Mouse (Mus musculus) left cerebral cortex, postnatal 10 days (tissue): Measurements from ENCODE around the gene Alkbh6. TPM values are rescaled to one million over a fixed set of nuclear protein-coding genes. Genes with fewer than 3 reads are reported as not detected.

Experiments
- DNase-seq, 2 experiments: peaks; one replicate each; pipeline ENCODE4 v3.0.0; 2021 to 2022; ENCODE audit warnings: low spot score in 2 of 2, mixed read lengths in 1 of 2; ENCODE audit errors: extremely low spot score in 1 of 2
- intact Hi-C: fragments of 180-260 bp; cut with DNase I; formaldehyde crosslinking; loops from one replicate; pipeline ENCODE4 v1.15.1; 2025
- total RNA-seq, 2 experiments: library from RNA; stranded (reverse); gene quantifications; 2 replicates each; pipeline ENCODE4 v1.2.3; 2021

Alkbh6 gene
- total RNA-seq = 10 to 100 TPM; 45.9 to 47.5 TPM

- intact Hi-C loops = no loop called here
- DNase-seq = peak; percentile 95 to 96
These were observed at the start of gene Alkbh6 for GRCm38 (mm10) chr7:30308076-30309005. TSS of gene Alkbh6 (plus strand) at chr7:30308717.

DNA sequence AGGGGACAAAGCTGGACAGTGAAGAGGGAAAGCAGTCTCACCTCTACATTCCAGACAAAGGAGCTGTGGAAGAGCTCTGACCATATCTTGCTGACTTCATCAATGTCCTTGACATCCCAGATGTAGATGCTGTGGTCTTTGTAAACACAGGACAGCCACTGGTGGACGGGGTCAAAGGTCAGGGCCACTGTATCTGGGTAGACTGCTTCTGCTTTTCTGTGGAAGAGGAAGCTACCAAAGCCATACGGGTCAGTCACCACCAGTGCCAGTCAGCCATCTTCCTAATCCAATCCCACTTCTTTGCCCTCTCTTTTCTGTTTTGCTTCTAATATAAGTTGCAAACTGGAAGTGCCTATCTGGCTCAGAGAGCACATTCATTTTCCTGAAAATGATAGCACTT is 43.5 kb upstream of the Alkbh6 start:
- no peak for DNase-seq
- intact Hi-C loops = no loop called here

DNA sequence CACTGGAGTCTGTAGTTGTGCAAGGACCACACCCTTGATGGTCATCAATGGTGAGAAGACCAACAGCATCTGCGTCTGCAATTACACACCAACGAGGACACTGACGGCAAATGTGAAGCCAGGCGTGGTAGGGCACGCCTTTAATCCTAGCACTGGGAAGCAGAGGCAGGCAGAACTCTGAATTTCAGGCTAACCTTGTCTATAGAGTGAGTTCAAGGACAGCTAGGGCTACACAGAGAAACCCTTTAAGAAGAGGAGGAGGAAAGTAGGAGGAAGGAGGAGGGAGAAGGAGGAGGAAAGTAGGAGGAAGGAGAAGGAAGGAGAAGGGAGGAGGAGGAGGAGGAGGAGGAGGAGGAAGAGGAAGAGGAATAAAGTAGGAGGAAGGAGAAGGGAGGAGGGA is 43.0 kb upstream of the Alkbh6 start:
- DNase-seq = no peak
- intact Hi-C loops = no loop called here

- intact Hi-C loops = no loop called here
- no peak for DNase-seq
These were observed 42.6 kb upstream of the Alkbh6 start for GRCm38 (mm10) chr7:30265935-30266334.

- DNase-seq = no peak
- intact Hi-C loops = no loop called here
These were observed 41.7 kb upstream of the Alkbh6 start for GRCm38 (mm10) chr7:30266780-30267179.

DNA sequence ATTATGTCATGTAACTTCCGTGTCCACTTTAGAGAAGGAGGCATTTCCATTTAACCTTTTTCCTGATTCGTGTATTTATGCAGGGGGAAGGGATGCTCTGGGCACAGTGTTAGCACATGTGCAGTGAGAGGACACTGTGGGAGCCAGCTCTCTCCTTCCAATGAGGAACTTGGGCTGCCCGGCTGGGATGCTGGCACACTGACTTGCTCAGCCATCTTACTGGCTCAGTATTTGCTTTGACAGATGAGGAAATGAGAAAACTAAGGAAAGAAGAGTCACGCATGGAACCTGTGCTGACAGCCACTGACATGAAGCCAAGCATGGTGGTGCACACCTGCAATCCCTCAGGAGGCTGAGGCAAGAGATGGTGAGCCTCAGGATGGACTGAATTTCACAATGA is 38.9 kb upstream of the Alkbh6 start:
- DNase-seq = no peak
- intact Hi-C loops = no loop called here

DNA sequence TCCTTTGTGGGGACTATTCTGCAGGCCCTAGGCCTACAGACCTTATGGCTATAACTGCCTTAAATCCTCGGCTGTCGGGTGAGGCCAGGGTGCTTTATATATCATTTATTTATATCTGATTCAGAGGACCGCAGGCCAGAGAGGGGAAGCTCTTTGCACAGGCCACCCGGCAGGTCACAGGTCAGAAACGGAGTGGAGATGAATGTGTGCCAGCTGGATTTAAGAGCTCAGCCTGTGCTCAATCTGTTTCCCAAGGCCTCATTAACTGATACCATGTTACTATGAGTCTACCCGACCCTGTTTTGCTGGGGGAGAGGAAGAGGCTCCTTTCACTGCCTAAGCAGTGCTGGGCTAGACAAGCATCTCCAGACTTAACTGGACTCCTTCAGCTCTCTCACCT is 34.1 kb upstream of the Alkbh6 start:
- DNase-seq = no peak
- intact Hi-C loops = no loop called here

DNA sequence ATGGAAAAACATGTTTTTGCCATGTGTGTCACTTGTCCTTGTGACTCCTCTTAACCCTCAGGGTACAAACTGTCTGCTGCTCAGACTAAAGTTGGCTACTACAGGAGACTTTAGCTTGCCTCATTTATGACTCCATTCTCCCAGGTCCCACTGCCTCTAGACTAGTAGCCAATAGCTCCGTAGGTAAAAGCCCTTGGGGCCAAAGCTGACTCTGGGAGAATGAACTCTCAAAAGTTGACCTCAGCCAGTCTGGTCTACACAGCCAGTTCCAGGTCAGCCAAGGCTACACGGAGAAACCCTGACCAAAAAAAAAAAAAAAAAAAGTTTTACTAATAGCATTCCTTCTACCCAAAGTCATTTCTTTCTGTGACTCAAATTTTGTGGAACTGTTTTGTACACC is 29.6 kb upstream of the Alkbh6 start:
- intact Hi-C loops = no loop called here
- no peak for DNase-seq

DNA sequence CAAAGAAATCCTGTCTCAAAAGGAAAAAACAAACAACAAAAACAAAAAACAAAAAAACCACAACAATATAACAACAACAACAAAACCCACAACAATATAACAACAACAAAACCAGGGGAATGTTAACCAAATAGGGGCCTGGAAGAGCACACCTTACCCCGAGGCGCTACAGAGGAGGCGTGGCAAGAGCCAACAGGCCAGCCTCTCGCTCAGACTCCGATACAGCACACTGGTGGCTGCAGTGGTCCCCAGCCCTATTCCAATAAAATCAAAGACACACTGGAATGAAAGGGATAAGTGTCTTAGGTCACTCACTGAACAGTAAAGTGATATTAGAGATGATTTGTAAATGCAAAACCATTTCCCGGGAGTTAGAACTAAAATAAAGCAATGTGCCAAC is 29.0 kb upstream of the Alkbh6 start:
- no peak for DNase-seq
- intact Hi-C loops = no loop called here

GRCm38 (mm10) chr7:30279951-30280669 is 28.4 kb upstream of the Alkbh6 start, which contains the start of the genes Thap8 and Wdr62:
TSS of gene Thap8 (plus strand) at chr7:30280094.
TSS of gene Wdr62 (minus strand) at chr7:30280419.
- intact Hi-C loops = no loop called here
- DNase-seq = peak; percentile 91 to 94

DNA sequence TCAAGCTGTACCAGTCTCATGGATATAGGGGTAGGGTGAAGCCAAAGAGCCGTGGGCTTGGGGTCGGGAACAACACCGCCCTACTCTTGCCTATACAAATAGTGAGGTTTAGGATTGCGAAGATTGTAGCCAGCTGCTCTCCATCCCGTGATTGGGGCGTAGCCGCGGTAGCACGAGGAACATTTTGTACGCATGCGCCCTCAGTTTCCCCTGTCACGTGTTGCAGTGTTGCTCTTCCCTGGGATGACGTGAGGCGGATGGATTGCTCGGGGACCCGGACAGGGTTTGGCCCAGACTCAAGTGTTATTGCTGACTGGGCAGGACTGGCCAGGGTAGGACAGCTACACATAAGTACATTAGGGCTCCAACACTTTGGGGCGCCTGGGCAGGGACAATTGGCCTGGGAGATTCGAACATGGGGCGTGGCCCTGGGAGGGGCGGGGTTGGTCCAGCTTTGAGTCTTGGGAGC is 27.8 kb upstream of the Alkbh6 start:
- intact Hi-C loops = no loop called here

GRCm38 (mm10) chr7:30281522-30281921 is 27.0 kb upstream of the Alkbh6 start:
- intact Hi-C loops = no loop called here
- DNase-seq = no peak

More for the DNA sequence above, 27.8 kb upstream of the Alkbh6 start:
- peak; percentile 88 to 94 for DNase-seq

- intact Hi-C loops = no loop called here
- no peak for DNase-seq
These were observed 25.8 kb upstream of the Alkbh6 start for GRCm38 (mm10) chr7:30282740-30283139.

DNA sequence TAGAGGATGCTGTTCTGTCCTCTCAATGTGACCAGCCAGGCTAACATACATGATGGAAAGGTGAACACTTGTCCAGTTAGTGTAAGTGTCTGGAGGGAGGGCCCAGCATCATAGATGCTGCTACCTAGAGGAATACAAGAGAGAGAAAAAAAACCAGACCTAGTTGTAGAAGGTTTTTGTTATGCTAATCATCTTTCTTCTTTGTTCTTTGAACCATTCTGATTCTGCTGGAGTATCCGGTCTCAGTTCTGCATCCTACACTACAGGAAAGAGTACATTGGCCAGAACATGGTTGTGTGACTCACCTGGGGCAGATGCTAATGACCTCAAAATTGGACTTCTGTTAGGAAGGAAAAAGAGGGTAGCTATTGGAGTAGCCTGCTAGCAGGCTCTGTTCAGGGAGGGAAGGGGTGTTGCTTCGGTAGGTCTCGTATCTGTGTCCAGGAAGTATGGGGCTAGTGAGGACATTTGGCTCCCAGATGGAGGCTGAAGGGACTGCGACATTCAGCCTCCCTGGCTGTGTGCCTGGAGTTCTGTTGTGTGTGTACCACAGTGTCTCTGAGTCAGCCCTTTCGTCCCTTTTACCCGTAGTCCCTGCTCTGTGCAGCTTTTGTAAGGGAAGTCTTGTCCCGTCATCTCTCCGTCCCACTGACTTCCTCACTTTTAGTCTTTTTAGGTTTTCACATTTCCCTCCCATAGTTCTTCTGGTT is 21.7 kb upstream of the Alkbh6 start:
- intact Hi-C loops = no loop called here
- peak in 1 of 2 experiments; percentile 65 for DNase-seq

DNA sequence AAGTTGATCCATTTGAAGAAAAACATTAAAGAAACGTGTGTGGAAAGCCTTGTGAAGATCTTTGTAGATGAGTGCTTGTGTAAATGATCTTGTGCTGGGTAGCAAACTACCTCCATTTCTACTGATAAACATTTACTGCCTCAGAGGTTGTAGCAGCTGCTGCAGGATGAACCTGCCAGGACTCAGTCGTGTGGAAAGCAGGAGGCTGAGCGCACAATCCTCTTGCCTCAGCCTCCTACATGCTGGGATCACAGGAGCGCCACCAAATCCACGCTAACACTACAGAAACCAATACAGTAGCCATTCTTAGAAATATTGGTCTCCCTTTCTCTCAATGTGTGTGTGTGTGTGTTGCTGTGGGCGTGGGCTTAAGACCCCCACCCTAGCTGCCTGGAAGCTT is 20.5 kb upstream of the Alkbh6 start:
- no peak for DNase-seq
- intact Hi-C loops = no loop called here

GRCm38 (mm10) chr7:30289071-30289713 is 19.3 kb upstream of the Alkbh6 start:
- intact Hi-C loops = no loop called here
- DNase-seq = no peak

- peak in 1 of 2 experiments; percentile 65 for DNase-seq
- intact Hi-C loops = loop anchor here (5.0 kb wide), 1 partner anchor 58 kb away; the partner anchor contains the start of genes Polr2i and Tbcb
These were observed 18.7 kb upstream of the Alkbh6 start for GRCm38 (mm10) chr7:30289714-30290399.
